Mouse (Mus musculus) intestine, embryonic 14.5 days (tissue): ENCODE results near the gene Fmnl3. TPM values are rescaled to one million over a fixed set of nuclear protein-coding genes. Genes with fewer than 3 reads are reported as not detected.

Source experiments
- ATAC-seq: fragments of 200-750 bp; cut with Nextera tagmentation; replicated peaks from 2 replicates; pipeline ENCODE4 v1.8.0; 2017; ENCODE audit warnings: low read depth, moderate number of reproducible peaks, moderate TSS enrichment, moderate library complexity; ENCODE audit not compliant: low FRiP score, low TSS enrichment
- DNase-seq: peaks from one replicate; pipeline ENCODE4 v3.0.0-alpha.2; 2018; ENCODE audit warnings: low spot score
- H3K27ac ChIP-seq: fragments of 300-500 bp; sonication (generic); 2 replicates; pipeline ENCODE4 v1.5.1; 2014; ENCODE audit warnings: low read depth, mild to moderate bottlenecking, control low read depth
- H3K27me3 ChIP-seq: fragments of 300-500 bp; sonication (generic); replicated peaks from 2 replicates; pipeline ENCODE4 v1.6.1; 2014; ENCODE audit warnings: low read length, control low read depth; ENCODE audit not compliant: control insufficient read depth, insufficient read depth
- H3K36me3 ChIP-seq: fragments of 300-500 bp; sonication (generic); 2 replicates; pipeline ENCODE4 v1.6.1; 2014; ENCODE audit warnings: low read length, control low read depth; ENCODE audit not compliant: control insufficient read depth, insufficient read depth
- H3K4me1 ChIP-seq: fragments of 300-500 bp; sonication (generic); replicated peaks from 2 replicates; pipeline ENCODE4 v1.6.1; 2014; ENCODE audit warnings: low read length, control low read depth, mixed read lengths; ENCODE audit not compliant: control insufficient read depth, insufficient read depth
- H3K4me2 ChIP-seq: fragments of 300-500 bp; sonication (generic); 2 replicates; pipeline ENCODE4 v1.6.1; 2014; ENCODE audit warnings: low read length
- H3K4me3 ChIP-seq: fragments of 300-500 bp; sonication (generic); 2 replicates; pipeline ENCODE4 v1.5.1; 2014; ENCODE audit warnings: low read depth, low read length, control low read depth, mixed read lengths
- H3K9ac ChIP-seq: fragments of 300-500 bp; sonication (generic); 2 replicates; pipeline ENCODE4 v1.6.1; 2014; ENCODE audit warnings: mild to moderate bottlenecking, low read length
- H3K9me3 ChIP-seq: fragments of 300-500 bp; sonication (generic); 2 replicates; pipeline ENCODE4 v1.6.1; 2016; ENCODE audit warnings: low read length, control low read depth; ENCODE audit not compliant: control insufficient read depth
- WGBS: fragments of 180-500 bp; shearing (Covaris S2); extraction: QIAGEN DNeasy Blood & Tissue Kit; methylation state at CpG from one replicate; pipeline ENCODE4 v1.1.7; 2014; 5-methylcytosine and 5-hydroxymethylcytosine counted together
- polyA plus RNA-seq: library from polyadenylated mRNA; unstranded; fragments of >200 nt; fragmentation: Nextera tagmentation; extraction: Ambion mirVana; gene quantifications from 2 replicates; pipeline ENCODE4 v1.2.1, GENCODE M21; 2014

Fmnl3 gene
- polyA plus RNA-seq, result 15.9 and 19.5 TPM in 2 replicates

GRCm38 (mm10) chr15:99370259-99370691, at the start of gene Fmnl3:
Gene Fmnl3 (minus strand): TSS chr15:99370482.
- Histone ChIP-seq H3K9ac (peak within 1 kb of the TSS; percentile 82), H3K9me3 (no peaks in the 10 kb centered on the region), H3K36me3 (no peaks in the 10 kb centered on the region), H3K27ac (peak within 1 kb of the TSS; percentile 89), H3K4me3 (peak within 1 kb of the TSS; percentile 74), H3K4me2 (peak within 1 kb of the TSS; percentile 67), H3K4me1 (peaks cover 8% of the 10 kb centered on the region), H3K27me3 (no peaks in the 10 kb centered on the region)
- DNase-seq (peak; percentile 100), ATAC-seq (peak; percentile 95)
- under 1% methylated on average over 36 of the region's 48 CpGs for WGBS

- 23% methylated on average over 17 of the region's 17 CpGs for WGBS
- no peaks in the 10 kb centered on the region for H3K9me3 ChIP-seq
- no peak for ATAC-seq
- H3K4me1 ChIP-seq, result peaks cover 16% of the 10 kb centered on the region; the same call in 1 of the 2 replicates
- H3K27me3 ChIP-seq, result no peaks in the 10 kb centered on the region
- peaks cover 8% of the 10 kb centered on the region for H3K36me3 ChIP-seq
- DNase-seq, result no peak
- H3K4me2 ChIP-seq, result no peak overlapping the region
- no peak overlapping the region for H3K27ac ChIP-seq
- H3K4me3 ChIP-seq, result no peak overlapping the region
- H3K9ac ChIP-seq, result no peak overlapping the region
Observed at GRCm38 (mm10) chr15:99417692-99418271, 47.5 kb upstream of the Fmnl3 start.

DNA sequence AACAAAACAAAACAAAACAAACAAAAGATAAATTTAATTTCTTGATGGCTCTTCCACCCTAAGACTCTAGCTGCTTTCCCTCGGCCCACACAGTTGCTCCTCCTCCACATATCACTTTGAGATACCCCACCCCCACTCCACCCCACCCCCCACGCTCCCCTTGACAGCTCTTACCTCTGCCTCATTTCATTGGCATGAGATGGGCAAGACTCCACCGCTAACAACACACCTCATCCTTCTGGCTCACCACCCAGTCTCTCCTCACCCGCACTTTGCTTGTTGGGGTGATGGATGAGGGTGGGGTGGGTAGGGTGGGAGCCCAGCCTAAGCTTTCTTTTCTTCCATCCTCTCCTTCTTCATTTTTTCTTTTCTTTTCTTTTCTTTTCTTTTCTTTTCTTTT, 46.7 kb upstream of the Fmnl3 start:
- H3K4me3 ChIP-seq, result no peak overlapping the region
- H3K27me3 ChIP-seq, result no peaks in the 10 kb centered on the region
- no peak overlapping the region for H3K9ac ChIP-seq
- no peak overlapping the region for H3K27ac ChIP-seq
- no peaks in the 10 kb centered on the region for H3K9me3 ChIP-seq
- DNase-seq (no peak), ATAC-seq (no peak)
- WGBS, result 43% methylated on average over 4 of the region's 4 CpGs
- no peak overlapping the region for H3K4me2 ChIP-seq
- H3K36me3 ChIP-seq, result no peaks in the 10 kb centered on the region; the same call in 1 of the 2 replicates
- peaks cover 15% of the 10 kb centered on the region; the same call in 1 of the 2 replicates for H3K4me1 ChIP-seq

DNA sequence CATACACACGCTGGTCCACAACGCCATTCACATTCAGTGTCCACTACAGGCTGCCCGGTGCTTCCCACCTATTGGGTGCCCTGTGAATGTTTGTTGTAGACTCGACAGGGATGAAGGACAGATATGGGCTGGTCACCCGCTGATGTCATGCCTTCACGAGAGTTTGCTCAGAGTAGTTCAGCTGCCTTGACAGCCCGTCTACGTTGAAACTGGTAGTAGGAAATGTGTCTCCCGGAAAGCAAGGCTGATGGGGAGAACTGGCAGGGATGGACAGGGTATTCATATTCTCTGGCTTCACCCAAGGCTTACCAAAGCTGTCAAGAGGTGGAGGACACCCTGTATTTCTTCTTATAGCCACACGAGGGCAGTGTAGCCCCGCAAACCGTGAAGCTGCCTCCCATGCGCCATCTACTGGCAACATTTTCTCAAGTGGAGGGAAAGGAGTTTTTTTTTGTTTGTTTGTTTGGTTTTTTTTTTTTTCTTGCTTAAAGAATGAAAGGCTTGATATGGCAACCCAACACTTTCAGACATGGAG, 46.1 kb upstream of the Fmnl3 start:
- DNase-seq (peak; percentile 88), ATAC-seq (no peak; the same call in 1 of the 2 replicates)
- no peaks in the 10 kb centered on the region for H3K9me3 ChIP-seq
- 18% methylated on average over 13 of the region's 13 CpGs for WGBS
- H3K27me3 ChIP-seq, result no peaks in the 10 kb centered on the region
- H3K27ac ChIP-seq, result no peak overlapping the region
- no peak overlapping the region for H3K4me3 ChIP-seq
- H3K4me2 ChIP-seq, result no peak overlapping the region
- no peak overlapping the region for H3K9ac ChIP-seq
- no peaks in the 10 kb centered on the region for H3K36me3 ChIP-seq
- H3K4me1 ChIP-seq, result peaks cover 9% of the 10 kb centered on the region; the same call in 1 of the 2 replicates

DNA sequence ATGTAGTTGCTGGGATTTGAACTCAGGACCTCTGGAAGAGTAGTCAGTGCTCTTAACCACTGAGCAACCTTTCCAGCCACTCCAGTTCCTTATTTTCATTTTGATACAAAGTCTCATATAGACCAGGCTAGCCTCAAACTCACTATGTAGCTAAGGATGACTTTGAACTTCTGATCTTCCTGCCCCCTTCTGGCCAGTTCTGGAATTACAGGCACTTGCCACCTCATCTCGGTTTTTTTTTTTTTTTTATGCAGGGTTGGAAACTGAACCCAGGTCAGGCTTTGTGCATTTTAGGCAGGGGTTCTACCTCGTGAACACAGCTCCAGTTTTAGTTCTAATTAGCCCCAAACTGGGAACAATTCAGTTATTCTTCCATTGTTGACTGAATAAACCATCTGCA, 45.5 kb upstream of the Fmnl3 start:
- Histone ChIP-seq H3K4me2 (no peak overlapping the region), H3K4me3 (no peak overlapping the region), H3K9ac (no peak overlapping the region), H3K27ac (no peak overlapping the region), H3K36me3 (no peaks in the 10 kb centered on the region), H3K9me3 (no peaks in the 10 kb centered on the region), H3K4me1 (peaks cover 3% of the 10 kb centered on the region; the same call in 1 of the 2 replicates), H3K27me3 (no peaks in the 10 kb centered on the region)
- 24% methylated on average over 2 of the region's 2 CpGs for WGBS
- no peak for ATAC-seq
- no peak for DNase-seq

- no peak overlapping the region for H3K4me2 ChIP-seq
- H3K4me1 ChIP-seq, result no peaks in the 10 kb centered on the region; the same call in 1 of the 2 replicates
- H3K36me3 ChIP-seq, result peaks cover 37% of the 10 kb centered on the region
- no peak overlapping the region for H3K4me3 ChIP-seq
- H3K9ac ChIP-seq, result no peak overlapping the region
- ATAC-seq (no peak), DNase-seq (no peak)
- H3K27ac ChIP-seq, result no peak overlapping the region
- 58% methylated on average over 14 of the region's 14 CpGs for WGBS
- no peaks in the 10 kb centered on the region for H3K9me3 ChIP-seq
- H3K27me3 ChIP-seq, result no peaks in the 10 kb centered on the region
Observed at GRCm38 (mm10) chr15:99411747-99412146, 41.5 kb upstream of the Fmnl3 start.

DNA sequence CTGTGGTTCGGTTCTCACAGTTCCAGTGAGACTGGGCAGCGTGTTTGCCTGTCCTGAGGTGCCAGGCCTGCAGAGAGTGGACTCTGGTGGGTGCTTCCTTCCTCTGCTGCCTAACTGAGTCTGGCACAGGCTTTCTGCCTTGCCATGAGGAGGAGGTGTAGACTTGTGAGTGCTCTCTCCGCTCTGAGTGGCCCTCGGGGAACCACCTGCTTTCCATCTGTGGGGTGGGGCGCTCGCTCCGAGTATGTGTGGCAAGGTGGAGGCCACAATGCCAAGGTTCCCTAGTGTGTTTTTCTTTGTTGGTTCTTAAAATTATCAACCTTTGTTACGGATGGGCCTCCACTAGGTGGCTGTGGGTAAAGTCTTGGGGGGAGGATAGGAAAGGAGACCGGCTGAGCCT, 38.6 kb upstream of the Fmnl3 start:
- ATAC-seq, result no peak
- 91% methylated on average over 9 of the region's 9 CpGs for WGBS
- DNase-seq, result no peak
- Histone ChIP-seq H3K4me3 (no peak overlapping the region), H3K4me1 (no peaks in the 10 kb centered on the region), H3K9ac (no peak overlapping the region), H3K9me3 (no peaks in the 10 kb centered on the region), H3K27ac (no peak overlapping the region), H3K36me3 (peaks cover 65% of the 10 kb centered on the region), H3K27me3 (no peaks in the 10 kb centered on the region), H3K4me2 (no peak overlapping the region)

GRCm38 (mm10) chr15:99406986-99407570, 36.8 kb upstream of the Fmnl3 start:
- no peaks in the 10 kb centered on the region for H3K9me3 ChIP-seq
- ATAC-seq, result no peak
- no peak overlapping the region for H3K4me2 ChIP-seq
- no peak overlapping the region for H3K9ac ChIP-seq
- H3K4me3 ChIP-seq, result no peak overlapping the region
- no peaks in the 10 kb centered on the region for H3K27me3 ChIP-seq
- H3K27ac ChIP-seq, result no peak overlapping the region
- peaks cover 79% of the 10 kb centered on the region for H3K36me3 ChIP-seq
- WGBS, result 91% methylated on average over 15 of the region's 15 CpGs
- no peaks in the 10 kb centered on the region for H3K4me1 ChIP-seq
- DNase-seq, result no peak
